Mouse (Mus musculus): Measurements from ENCODE around the gene Phb2. TPM values are rescaled to one million over a fixed set of nuclear protein-coding genes. Genes with fewer than 3 reads are reported as not detected.

The Phb2 gene
- polyA plus RNA-seq, 1 experiment = 120 TPM

DNA sequence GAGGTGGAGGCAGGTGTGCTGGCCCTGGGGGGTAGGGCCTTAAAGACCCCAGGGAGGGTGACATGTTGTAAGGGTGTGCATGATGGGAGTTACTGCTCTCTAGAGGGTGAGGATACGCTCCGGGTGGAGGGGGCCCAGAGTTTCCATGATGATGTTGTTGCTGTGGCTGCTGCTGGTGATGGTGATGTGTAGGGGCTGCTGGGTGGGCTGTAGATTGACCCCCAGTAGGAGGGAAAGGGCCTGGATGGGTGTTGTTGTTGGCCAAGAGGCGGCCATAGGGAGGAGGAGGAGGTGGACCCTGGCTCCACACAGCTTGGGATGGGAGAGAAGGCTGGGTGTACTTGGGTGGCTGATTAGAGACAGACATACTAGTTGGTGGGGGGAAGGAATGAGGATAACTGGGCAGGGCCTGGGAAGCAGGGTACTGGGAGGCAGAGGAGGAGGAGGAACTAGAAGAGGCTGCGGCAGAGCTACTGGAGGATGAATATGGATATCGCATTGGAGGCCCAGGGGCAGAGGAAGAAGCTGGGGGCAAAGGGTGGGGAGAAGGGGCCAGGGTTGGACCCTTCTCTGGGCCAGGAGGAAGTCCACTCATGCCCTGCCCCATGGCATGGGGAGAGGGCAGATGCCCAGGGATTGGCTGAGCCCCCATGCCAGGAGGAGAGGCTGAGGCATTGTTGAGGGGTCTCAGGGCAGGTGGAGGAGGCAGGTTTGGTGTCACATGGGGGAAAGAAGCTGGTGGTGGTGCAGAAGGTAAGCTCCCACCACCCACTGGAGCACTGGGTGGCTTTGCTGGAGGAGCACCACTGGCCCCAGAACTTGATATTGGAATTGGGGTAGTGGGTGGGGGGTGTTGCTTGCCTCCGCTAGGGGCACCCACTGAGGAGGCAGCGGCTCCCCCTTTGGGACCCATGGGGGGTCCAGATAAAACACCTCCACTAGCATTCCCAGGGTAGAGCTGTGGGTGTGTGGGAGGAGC, 34.8 kb downstream of the Phb2 start:
- DNase-seq (ENCODE audit: low spot score) = no peak

GRCm38 (mm10) chr6:124750405-124750804, 38.3 kb downstream of the Phb2 start:
- DNase-seq (ENCODE audit: low spot score) = no peak

- no peak for DNase-seq (ENCODE audit: low spot score)
These were observed 41.7 kb downstream of the Phb2 start for GRCm38 (mm10) chr6:124753861-124754260.

- DNase-seq (ENCODE audit: low spot score) = no peak
These were observed 43.2 kb downstream of the Phb2 start for GRCm38 (mm10) chr6:124755306-124755705.

DNA sequence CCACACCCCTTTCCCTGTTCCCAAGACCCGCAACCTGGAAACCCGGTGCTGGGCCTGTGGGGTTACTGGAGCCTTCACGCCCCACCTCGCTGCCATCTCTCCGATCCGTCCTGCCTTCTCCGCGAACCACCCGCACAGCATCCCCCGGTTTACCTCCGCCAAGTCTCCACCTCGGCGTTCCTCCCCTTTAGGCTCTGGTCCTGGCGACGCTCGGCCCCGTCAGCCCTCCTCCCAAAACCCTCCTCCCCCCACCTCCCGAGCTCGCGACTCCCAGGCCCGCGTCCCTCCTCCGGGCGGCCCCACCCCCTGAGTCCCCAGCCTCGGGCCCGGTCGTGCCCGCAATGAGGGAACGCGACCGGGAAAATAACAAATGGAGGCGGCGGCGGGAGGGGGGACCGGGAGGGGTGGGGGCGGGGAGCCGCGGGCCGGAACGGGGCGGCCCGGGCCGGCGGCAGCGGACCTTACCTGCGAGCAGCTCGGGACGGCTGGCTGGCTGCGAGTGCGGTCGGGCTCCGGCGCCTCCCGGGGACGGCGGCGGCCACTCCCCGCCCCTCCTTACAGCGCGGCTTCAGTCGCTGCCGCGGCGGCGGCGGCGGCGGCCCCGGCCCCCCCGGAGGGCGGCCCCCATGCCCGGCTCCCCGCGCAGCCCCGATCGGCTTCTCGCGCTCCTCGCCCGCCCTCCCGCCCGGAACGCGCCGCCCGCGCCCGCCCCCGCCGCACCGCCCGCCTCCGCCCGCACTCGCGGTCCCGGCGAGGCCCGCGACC, 43.9 kb downstream of the Phb2 start, which contains the start of the genes Gm45234 and Atn1:
Gene Gm45234, minus strand, starts transcription at position 191 of the 765 bp plus-strand sequence.
Gene Atn1, minus strand, starts transcription at position 694 of the 765 bp plus-strand sequence.
- peak; percentile 72 for DNase-seq (ENCODE audit: low spot score)

- peak; percentile 80 for DNase-seq (ENCODE audit: low spot score)
These were observed 44.7 kb downstream of the Phb2 start for GRCm38 (mm10) chr6:124756652-124757350.

GRCm38 (mm10) chr6:124757351-124757880, 45.3 kb downstream of the Phb2 start:
- DNase-seq (ENCODE audit: low spot score) = no peak

DNA sequence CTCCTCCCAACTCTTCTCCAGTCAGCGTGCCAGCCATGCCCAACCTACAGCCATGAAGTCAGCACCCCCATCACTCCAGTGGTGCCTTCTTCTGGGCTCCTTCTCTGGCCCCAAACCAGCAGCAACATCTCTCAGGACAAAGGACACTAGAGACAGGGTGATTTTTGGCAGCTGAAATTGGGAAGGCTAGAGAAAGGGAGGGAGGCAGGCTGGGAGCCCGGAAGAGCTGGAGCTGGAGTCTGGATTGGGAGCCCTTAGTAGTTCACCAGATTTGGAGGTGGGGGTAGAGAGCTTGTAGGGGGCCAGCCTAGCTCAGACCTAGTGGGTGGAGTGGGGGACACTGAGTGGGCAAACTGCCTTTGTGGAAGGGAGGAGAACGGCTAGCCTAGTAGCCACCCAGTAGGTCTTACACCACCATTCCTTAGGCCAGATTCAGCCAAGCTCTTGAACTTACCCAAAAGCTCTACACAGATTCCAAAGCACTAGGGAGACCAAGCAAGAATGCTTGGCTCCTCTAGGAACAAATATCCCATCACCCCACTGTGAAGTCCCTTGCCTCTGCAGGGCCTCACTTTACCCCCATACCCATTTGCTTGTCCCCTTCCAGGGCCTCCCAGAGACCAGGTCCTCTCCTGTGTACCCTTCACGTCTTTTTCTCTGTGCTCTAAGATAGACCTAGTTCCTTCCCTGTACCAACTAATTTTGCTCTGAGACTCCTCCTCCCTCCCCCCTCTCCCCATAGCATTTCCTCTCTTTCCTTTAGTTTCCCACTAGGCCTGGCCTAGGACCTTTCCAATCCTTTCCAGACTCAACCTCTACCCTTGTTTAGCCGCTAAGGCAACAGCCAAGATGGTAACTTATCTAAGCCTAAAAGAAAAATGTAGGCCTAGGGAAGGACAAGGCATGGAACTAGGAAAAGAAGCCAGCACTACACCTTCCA, 46.0 kb downstream of the Phb2 start:
- no peak for DNase-seq (ENCODE audit: low spot score)

DNA sequence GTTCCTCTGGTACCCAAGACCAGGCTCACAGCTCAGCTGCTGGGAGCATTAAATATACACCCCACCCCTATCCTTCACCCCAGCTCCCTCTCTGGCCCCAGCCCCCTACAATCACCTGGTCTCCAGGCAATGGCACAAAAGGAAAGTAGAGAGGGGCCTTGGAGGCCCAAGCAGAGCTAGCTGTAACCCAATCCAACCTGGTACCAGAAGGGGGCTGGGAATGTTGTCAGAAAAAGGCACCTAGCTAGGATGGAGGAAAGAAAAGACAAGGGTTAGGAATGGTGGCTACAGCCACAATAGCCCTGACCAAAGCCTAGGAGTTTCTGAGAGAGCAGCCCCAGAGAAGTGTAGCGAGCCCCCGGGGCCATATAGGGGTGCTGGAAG, 46.7 kb downstream of the Phb2 start:
- no peak for DNase-seq (ENCODE audit: low spot score)

- peak; percentile 68 for DNase-seq (ENCODE audit: low spot score)
These were observed 47.1 kb downstream of the Phb2 start for GRCm38 (mm10) chr6:124759259-124759658.

DNA sequence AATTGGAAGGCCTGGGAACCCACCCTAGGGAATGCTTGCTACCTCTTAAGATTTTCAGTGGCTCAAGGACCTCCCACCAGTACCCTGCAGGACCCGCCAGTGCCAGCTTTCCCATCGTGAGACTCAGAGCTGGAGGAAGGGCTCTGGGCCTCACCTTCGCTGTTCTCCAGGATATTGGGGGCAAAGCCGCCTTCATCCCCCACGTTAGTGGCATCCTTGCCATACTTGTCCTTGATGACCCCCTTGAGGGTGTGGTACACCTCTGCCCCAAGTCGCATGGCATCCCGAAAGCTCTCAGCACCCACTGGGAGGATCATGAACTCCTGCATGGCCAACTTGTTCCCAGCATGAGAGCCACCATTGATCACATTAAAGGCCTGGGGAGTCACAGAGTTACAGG, 53.8 kb downstream of the Phb2 start:
- no peak for DNase-seq (ENCODE audit: low spot score)

Other genes starting within 250 kb of the Phb2 start
- 1.4 and 1.6 TPM in 2 replicates for gene Clstn3, start 247.5 kb upstream of the Phb2 start, polyA plus RNA-seq (2012; rRNA removed)
- gene C1rl, start 219.2 kb upstream of the Phb2 start, polyA plus RNA-seq (2012; rRNA removed) = 5.0 and 6.3 TPM in 2 replicates
- 74.5 and 121 TPM in 2 replicates for gene C1ra, start 199.9 kb upstream of the Phb2 start, polyA plus RNA-seq (2012; rRNA removed)
- gene C1s1, start 170.0 kb upstream of the Phb2 start, polyA plus RNA-seq (2012; rRNA removed) = 327 and 369 TPM in 2 replicates
- gene C1rb, start 142.0 kb upstream of the Phb2 start, polyA plus RNA-seq (2012; rRNA removed) = 0.08 and 0.09 TPM in 2 replicates
- gene C1s2, start 76.3 kb upstream of the Phb2 start, polyA plus RNA-seq (2012; rRNA removed) = 0.52 and 0.57 TPM in 2 replicates
- 84.5 and 91.6 TPM in 2 replicates for gene Lpcat3, start 49.3 kb upstream of the Phb2 start, polyA plus RNA-seq (2012; rRNA removed)
- 73.3 and 84.5 TPM in 2 replicates for gene Emg1, start 158 bp upstream of the Phb2 start, polyA plus RNA-seq (2012; rRNA removed)
- gene Ptpn6, start 26.4 kb downstream of the Phb2 start, polyA plus RNA-seq (2012; rRNA removed) = 17.0 and 18.2 TPM in 2 replicates
- gene Grcc10, start 29.0 kb downstream of the Phb2 start, polyA plus RNA-seq (2012; rRNA removed) = 214 and 229 TPM in 2 replicates
- gene Gm45234, start 43.7 kb downstream of the Phb2 start, polyA plus RNA-seq (2012; rRNA removed) = not detected in 2 replicates
- gene Atn1, start 44.2 kb downstream of the Phb2 start, polyA plus RNA-seq (2012; rRNA removed) = 11.3 and 32.9 TPM in 2 replicates
- gene Eno2, start 57.3 kb downstream of the Phb2 start, polyA plus RNA-seq (2012; rRNA removed) = 20.8 and 23.4 TPM in 2 replicates
- 1.2 and 1.4 TPM in 2 replicates for gene Lrrc23, start 67.4 kb downstream of the Phb2 start, polyA plus RNA-seq (2012; rRNA removed)
- 22.3 and 24.4 TPM in 2 replicates for gene Spsb2, start 96.3 kb downstream of the Phb2 start, polyA plus RNA-seq (2012; rRNA removed)
- 322 and 324 TPM in 2 replicates for gene Tpi1, start 102.0 kb downstream of the Phb2 start, polyA plus RNA-seq (2012; rRNA removed)
- gene Usp5, start 117.1 kb downstream of the Phb2 start, polyA plus RNA-seq (2012; rRNA removed) = 68.8 and 73.6 TPM in 2 replicates
- 5.0 and 5.5 TPM in 2 replicates for gene Cdca3, start 117.2 kb downstream of the Phb2 start, polyA plus RNA-seq (2012; rRNA removed)
- 0.21 and 0.32 TPM in 2 replicates for gene Gnb3, start 127.9 kb downstream of the Phb2 start, polyA plus RNA-seq (2012; rRNA removed)
- 74.5 and 82.9 TPM in 2 replicates for gene P3h3, start 145.4 kb downstream of the Phb2 start, polyA plus RNA-seq (2012; rRNA removed)
- gene Gpr162, start 151.6 kb downstream of the Phb2 start, polyA plus RNA-seq (2012; rRNA removed) = 0.94 and 0.99 TPM in 2 replicates
- 1.3 and 2.1 TPM in 2 replicates for gene Cd4, start 175.9 kb downstream of the Phb2 start, polyA plus RNA-seq (2012; rRNA removed)
- 1.3 and 1.9 TPM in 2 replicates for gene Lag3, start 199.4 kb downstream of the Phb2 start, polyA plus RNA-seq (2012; rRNA removed)
- 807 and 1,011 TPM in 2 replicates for gene Ptms, start 207.8 kb downstream of the Phb2 start, polyA plus RNA-seq (2012; rRNA removed)
- gene Mlf2, start 219.1 kb downstream of the Phb2 start, polyA plus RNA-seq (2012; rRNA removed) = 273 and 291 TPM in 2 replicates

Data from urinary bladder, adult 2 months (tissue).